ENCODE assay signal across 8 mouse cellular contexts in genomic region chr16:23151423-23151822, GRCm38 (mm10). TPM values are rescaled to one million over a fixed set of nuclear protein-coding genes. Genes with fewer than 3 reads are reported as not detected.
A peak's percentile ranks its signal among the peaks of the same experiment; 100 is the strongest.
DNase-seq lines count a peak whose midpoint lies in the region; ATAC-seq and TF ChIP-seq lines count a peak whose summit lies in the region.

No protein-coding gene starts in this region.

- H3K4me1 ChIP-seq in cerebellum, adult 2 months (ENCODE audit: control insufficient read depth, insufficient read depth, low read length) = no peaks in the 10 kb centered on the region
- H3K4me1 ChIP-seq in liver, embryonic 14.5 days (replicated peaks; ENCODE audit: control insufficient read depth in 2 of 2, insufficient read depth in 2 of 2, low read length in 1 of 2) = 0 out of 4 replicates have a peak, but pooled peaks cover 0 to 1% of the 10 kb centered on the region in 2 experiments
- H3K4me1 ChIP-seq in forebrain, embryonic 11.5 days (replicated peaks; ENCODE audit: control insufficient read depth, insufficient read depth, low read length) = no peaks in the 10 kb centered on the region

- no peak overlapping the region for H3K27ac ChIP-seq in cerebellum, adult 2 months (ENCODE audit: insufficient read depth, low read length)
- no peak overlapping the region for H3K27ac ChIP-seq in liver, embryonic 14.5 days
- H3K27ac ChIP-seq in forebrain, embryonic 11.5 days (ENCODE audit: low read depth, low read length) = no peak overlapping the region

- H3K9ac ChIP-seq in liver, embryonic 14.5 days (replicated peaks) = no peak overlapping the region
- no peak overlapping the region for H3K9ac ChIP-seq in forebrain, embryonic 11.5 days (ENCODE audit: low read length)

- DNase-seq in cerebellum, adult 2 months = peak in 1 of 2 experiments; percentile 33
- DNase-seq in cerebellum, adult 8-10 months = no peak
- no peak for DNase-seq in liver, embryonic 14.5 days (ENCODE audit: low read depth in 3 of 3, low spot score in 3 of 3)
- DNase-seq in liver = no peak
- DNase-seq in brain, embryonic 14.5 days (ENCODE audit: low read depth) = peak; percentile 58
- peak; percentile 73 for DNase-seq in kidney, postnatal 14 days
- peak; percentile 82 for DNase-seq in retina, embryonic 14.5 days (ENCODE audit: low spot score)
- DNase-seq in forebrain, embryonic 11.5 days (ENCODE audit: low spot score) = no peak

- TF ChIP-seq POLR2A in cerebellum, adult 2 months (IDR thresholded peaks at IDR 0.05; ENCODE audit: borderline replicate concordance, insufficient read depth, low read length) = no peak
- TF ChIP-seq POLR2A in brain, embryonic 14.5 days (IDR thresholded peaks at IDR 0.05; ENCODE audit: borderline replicate concordance, extremely low read depth, insufficient read depth, insufficient read length, poor library complexity, severe bottlenecking) = no peak

- WGBS in cerebellum, adult 2 months = 1% methylated on average over 2 of the region's 2 CpGs
- 26% methylated on average over 2 of the region's 2 CpGs for WGBS in liver, embryonic 14.5 days (ENCODE audit: insufficient replicate concordance)
- WGBS in forebrain, embryonic 11.5 days = 26% methylated on average over 2 of the region's 2 CpGs

- no peak for TF ChIP-seq EP300 in liver, embryonic 14.5 days (IDR thresholded peaks at IDR 0.05; ENCODE audit: low read depth)

- TF ChIP-seq CTCF in cerebellum, adult 2 months (IDR thresholded peaks at IDR 0.05; ENCODE audit: borderline replicate concordance, insufficient read depth, low read depth, low read length) = peak; percentile 20; the same call in 1 of the 2 replicates
- TF ChIP-seq CTCF in liver, embryonic 14.5 days (IDR thresholded peaks at IDR 0.05; ENCODE audit: low read depth) = peak; percentile 48
- TF ChIP-seq CTCF in brain, embryonic 14.5 days (IDR thresholded peaks at IDR 0.05; ENCODE audit: borderline replicate concordance, extremely low read depth, insufficient read depth, insufficient read length) = peak; percentile 48; the same call in 1 of the 2 replicates

- H3K4me3 ChIP-seq in cerebellum, adult 2 months (replicated peaks; ENCODE audit: insufficient read depth, low read depth, low read length) = no peak overlapping the region
- no peak overlapping the region for H3K4me3 ChIP-seq in liver, embryonic 14.5 days (ENCODE audit: insufficient read depth in 1 of 2, low read depth in 2 of 2, low read length in 2 of 2)
- no peak overlapping the region for H3K4me3 ChIP-seq in forebrain, embryonic 11.5 days (ENCODE audit: low read depth, low read length)

- H3K9me3 ChIP-seq in liver, embryonic 14.5 days (ENCODE audit: control insufficient read depth, low read length) = no peaks in the 10 kb centered on the region
- H3K9me3 ChIP-seq in forebrain, embryonic 11.5 days (ENCODE audit: control insufficient read depth, low read length) = no peaks in the 10 kb centered on the region

- H3K36me3 ChIP-seq in liver, embryonic 14.5 days (replicated peaks; ENCODE audit: control insufficient read depth, insufficient read depth, low read depth) = no peaks in the 10 kb centered on the region
- H3K36me3 ChIP-seq in forebrain, embryonic 11.5 days (ENCODE audit: control insufficient read depth, insufficient read depth, low read length) = no peaks in the 10 kb centered on the region

- H3K4me2 ChIP-seq in liver, embryonic 14.5 days (ENCODE audit: low read depth) = no peak overlapping the region
- H3K4me2 ChIP-seq in forebrain, embryonic 11.5 days (ENCODE audit: low read depth, low read length, severe bottlenecking) = no peak overlapping the region

- no peak for ATAC-seq in liver, embryonic 14.5 days (ENCODE audit: insufficient read depth)
- ATAC-seq in forebrain, embryonic 11.5 days (replicated peaks; ENCODE audit: low FRiP score) = no peak

- H3K27me3 ChIP-seq in cerebellum, adult 2 months (ENCODE audit: control insufficient read depth, insufficient read depth, low read length) = no peaks in the 10 kb centered on the region
- no peaks in the 10 kb centered on the region for H3K27me3 ChIP-seq in liver, embryonic 14.5 days (ENCODE audit: control insufficient read depth, insufficient read depth, low read length)
- no peaks in the 10 kb centered on the region for H3K27me3 ChIP-seq in forebrain, embryonic 11.5 days (ENCODE audit: control insufficient read depth, insufficient read depth, low read length)

RNA-seq across cellular contexts. Expression of gene Adipoq, which starts 5.1 kb away (rescaled TPM):
- 0.33 TPM in 1 of 2 replicates, not detected in the other for polyA plus RNA-seq in cerebellum, adult 2 months (2012; rRNA removed)
- polyA plus RNA-seq in liver, embryonic 14.5 days (2012; rRNA removed) = not detected in 2 replicates
- not detected in 2 replicates for polyA plus RNA-seq in liver, embryonic 14.5 days (2014; fragmentation: Nextera tagmentation; extraction: Ambion mirVana)
- polyA plus RNA-seq in brain, embryonic 14.5 days (2012; rRNA removed) = 0.08 and 0.09 TPM in 2 replicates
- not detected in 2 replicates for polyA plus RNA-seq in forebrain, embryonic 11.5 days (2014; fragmentation: Nextera tagmentation; extraction: Ambion mirVana)

RNA-seq across cellular contexts. Expression of gene Rfc4, which starts 23.9 kb away (rescaled TPM):
- polyA plus RNA-seq in cerebellum, adult 2 months (2012; rRNA removed) = 2.1 and 2.5 TPM in 2 replicates
- 6.5 and 17.1 TPM in 2 replicates for polyA plus RNA-seq in liver, embryonic 14.5 days (2012; rRNA removed)
- 177 and 178 TPM in 2 replicates for polyA plus RNA-seq in liver, embryonic 14.5 days (2014; fragmentation: Nextera tagmentation; extraction: Ambion mirVana)
- 3.0 and 6.3 TPM in 2 replicates for polyA plus RNA-seq in brain, embryonic 14.5 days (2012; rRNA removed)
- polyA plus RNA-seq in forebrain, embryonic 11.5 days (2014; fragmentation: Nextera tagmentation; extraction: Ambion mirVana) = 212 and 239 TPM in 2 replicates

RNA-seq across cellular contexts. Expression of gene Eif4a2, which starts 44.2 kb away (rescaled TPM):
- polyA plus RNA-seq in cerebellum, adult 2 months (2012; rRNA removed) = 737 and 742 TPM in 2 replicates
- 111 and 159 TPM in 2 replicates for polyA plus RNA-seq in liver, embryonic 14.5 days (2012; rRNA removed)
- polyA plus RNA-seq in liver, embryonic 14.5 days (2014; fragmentation: Nextera tagmentation; extraction: Ambion mirVana) = 55.9 and 66.5 TPM in 2 replicates
- 618 and 643 TPM in 2 replicates for polyA plus RNA-seq in brain, embryonic 14.5 days (2012; rRNA removed)
- polyA plus RNA-seq in forebrain, embryonic 11.5 days (2014; fragmentation: Nextera tagmentation; extraction: Ambion mirVana) = 204 TPM in 2 replicates

Comparison
In these comparisons a context has a peak if more than half of its experiments do, and no peak if none do; other contexts are left out.
1. DNase-seq: peak in brain, embryonic 14.5 days (single experiment), kidney, postnatal 14 days (single experiment) and retina, embryonic 14.5 days (single experiment); none in cerebellum, adult 8-10 months (single experiment), liver, embryonic 14.5 days (0 of 3), liver (single experiment) and forebrain, embryonic 11.5 days (single experiment).
2. Peak in every context shown above with its lines, with median percentiles within 50 percentile points of each other: CTCF ChIP-seq.